Mouse (Mus musculus): ENCODE data around the gene Dnajc11.

Gene Dnajc11

DNA sequence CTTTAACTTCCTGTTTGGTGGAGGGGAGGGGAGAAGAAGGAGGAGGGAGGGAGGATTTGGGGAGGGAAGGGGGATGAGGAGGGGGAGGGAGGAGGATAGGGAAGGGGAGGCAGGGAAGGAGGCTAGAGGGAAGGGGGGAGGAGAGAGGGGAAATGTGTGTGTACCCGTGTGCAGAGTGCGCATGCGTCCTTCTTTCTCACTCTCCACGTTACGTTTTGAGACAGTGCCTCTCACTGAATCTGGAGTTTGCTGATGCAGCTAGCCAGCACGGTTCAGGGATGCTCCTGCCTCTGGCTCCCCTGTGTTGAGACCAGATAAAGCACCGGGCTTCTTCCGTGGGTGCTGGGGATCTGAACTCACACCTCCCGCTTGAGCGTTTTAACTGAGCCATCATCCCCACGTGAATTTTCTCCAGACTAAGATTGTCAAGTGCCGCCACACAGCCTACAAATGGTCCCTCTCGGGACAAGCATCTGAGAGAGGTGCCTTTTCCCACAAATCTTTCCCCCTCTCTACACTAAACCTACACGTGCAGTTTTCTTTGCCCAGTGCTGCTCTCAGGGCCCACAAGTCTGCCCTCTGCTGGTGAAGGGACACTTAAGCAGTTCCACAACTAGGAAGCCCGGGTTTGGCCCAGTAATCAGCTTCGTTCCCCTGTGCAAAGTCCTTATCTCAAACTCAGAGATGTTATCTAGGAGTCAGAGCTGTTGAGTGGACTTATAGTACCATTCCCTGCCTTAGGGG, 13.4 kb upstream of the Dnajc11 start:
- in situ Hi-C loops (cut with MboI; ENCODE audit: low pct_unique_long_range_greater_than_20kb in 1 of 2, low sequenced_read_pairs in 2 of 2, unreplicated experiment in 1 of 2) = no loop called here

DNA sequence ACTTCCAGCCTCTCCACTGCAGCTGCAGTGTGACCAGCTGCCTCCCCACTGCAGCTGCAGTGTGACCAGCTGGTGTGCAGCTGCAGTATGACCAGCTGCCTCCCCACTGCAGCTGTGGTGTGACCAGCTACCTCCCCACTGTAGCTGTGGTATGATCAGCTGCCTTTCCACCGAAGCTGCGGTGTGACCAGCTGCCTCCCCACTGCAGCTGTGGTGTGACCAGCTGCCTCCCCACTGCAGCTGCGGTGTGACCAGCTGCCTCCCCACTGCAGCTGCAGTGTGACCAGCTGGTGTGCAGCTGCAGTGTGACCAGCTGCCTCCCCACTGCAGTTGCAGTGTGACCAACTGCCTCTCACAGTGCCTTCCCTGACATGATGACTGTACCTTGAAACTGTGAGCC, 11.4 kb upstream of the Dnajc11 start:
- in situ Hi-C loops (cut with MboI; ENCODE audit: low pct_unique_long_range_greater_than_20kb in 1 of 2, low sequenced_read_pairs in 2 of 2, unreplicated experiment in 1 of 2) = no loop called here

DNA sequence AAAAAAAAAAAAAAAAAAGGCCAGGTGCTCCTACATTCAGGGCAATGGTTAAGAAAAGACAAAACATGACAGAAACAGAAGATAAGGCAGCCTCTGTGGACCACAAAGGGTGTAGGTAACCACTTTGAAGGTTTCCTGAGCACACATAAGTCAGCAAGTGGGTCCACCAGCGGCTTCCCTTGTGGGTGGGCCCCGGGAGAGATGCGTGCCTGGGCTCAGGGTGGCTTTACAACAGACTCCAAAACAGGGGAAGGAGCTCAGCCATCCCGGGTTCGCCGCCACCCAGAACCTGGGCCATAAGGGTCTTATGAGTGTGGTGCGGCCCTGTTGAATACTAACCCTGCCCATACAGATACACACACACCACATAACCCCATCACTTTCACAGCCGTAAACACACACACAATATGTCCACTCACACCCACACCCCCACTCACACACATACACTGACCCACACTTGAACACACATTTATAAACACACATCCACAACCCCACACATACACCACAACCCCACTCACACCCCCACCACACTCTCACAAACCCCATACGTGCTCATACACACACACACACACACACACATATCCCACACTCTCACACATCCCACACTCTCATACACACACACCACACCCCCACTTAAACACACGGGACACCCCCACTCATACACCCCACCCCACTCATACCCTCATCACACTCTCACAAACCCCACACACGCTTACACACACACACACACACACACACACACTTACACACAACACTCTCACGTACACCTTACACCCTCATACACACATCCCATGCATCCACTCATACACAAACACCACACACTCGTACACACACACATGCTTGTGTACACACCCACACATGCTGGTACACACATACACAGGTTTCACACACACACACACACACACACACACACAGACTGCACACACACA, 651 bp upstream of the Dnajc11 start:
- in situ Hi-C loops (cut with MboI; ENCODE audit: low pct_unique_long_range_greater_than_20kb in 1 of 2, low sequenced_read_pairs in 2 of 2, unreplicated experiment in 1 of 2) = no loop called here

DNA sequence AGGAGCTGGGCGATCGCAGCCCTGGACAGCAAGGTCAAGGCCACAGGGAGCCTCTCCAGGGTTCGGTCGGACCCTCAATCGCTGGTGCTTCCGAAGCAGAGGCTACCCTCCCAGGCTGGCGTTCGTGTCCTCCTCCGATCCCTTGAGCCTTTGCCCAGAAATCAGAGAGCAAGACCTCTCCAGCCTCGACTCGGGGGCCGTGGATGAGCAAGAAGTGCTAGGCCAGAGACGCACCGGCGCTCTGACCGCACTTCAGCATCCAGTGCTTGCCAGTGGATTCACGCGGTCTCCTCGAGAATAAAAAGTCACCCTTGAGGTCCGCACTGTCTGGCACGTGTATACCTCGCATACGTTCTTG, 703 bp downstream of the Dnajc11 start:
- in situ Hi-C loops (cut with MboI; ENCODE audit: low pct_unique_long_range_greater_than_20kb in 1 of 2, low sequenced_read_pairs in 2 of 2, unreplicated experiment in 1 of 2) = no loop called here

DNA sequence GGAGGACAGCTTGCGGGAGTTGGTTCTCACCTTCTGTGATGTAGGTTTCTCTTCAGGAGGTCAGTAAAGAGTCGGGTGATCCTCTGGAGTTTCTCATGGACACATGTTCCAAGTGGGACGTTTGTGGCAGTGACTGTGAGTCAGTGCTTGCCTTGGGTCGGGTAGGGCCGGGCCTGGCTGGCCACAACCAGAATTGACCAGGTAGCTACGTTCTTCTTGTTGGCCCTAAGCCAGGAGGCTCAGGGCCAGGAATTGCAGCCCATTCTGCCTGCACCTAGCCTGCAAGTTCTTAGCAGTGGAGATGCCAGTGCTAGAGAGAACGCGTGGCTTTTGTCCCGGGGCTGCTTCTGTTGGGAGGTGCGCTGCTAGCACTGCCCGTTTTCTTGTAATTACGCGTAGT, 4.0 kb downstream of the Dnajc11 start:
- in situ Hi-C loops (cut with MboI; ENCODE audit: low pct_unique_long_range_greater_than_20kb in 1 of 2, low sequenced_read_pairs in 2 of 2, unreplicated experiment in 1 of 2) = no loop called here

DNA sequence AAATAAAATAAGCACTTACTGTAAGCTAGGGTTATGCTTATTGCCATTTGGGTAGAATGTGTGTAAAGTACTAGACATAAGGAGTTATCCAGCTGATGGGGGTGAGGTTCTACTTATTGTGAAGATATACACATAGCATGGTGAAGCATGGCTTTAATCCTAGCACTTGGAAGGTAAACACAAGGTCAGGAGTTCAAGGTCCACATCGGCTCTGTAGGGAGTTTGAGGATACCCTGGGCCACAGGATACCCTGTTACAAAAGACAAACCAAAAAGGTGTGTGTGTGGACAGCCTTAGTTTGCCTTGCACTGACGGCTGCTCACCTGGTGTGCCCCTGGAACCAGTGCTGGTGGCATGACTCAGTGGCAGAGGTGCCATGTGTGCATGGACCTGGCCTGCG, 4.6 kb downstream of the Dnajc11 start:
- in situ Hi-C loops (cut with MboI; ENCODE audit: low pct_unique_long_range_greater_than_20kb in 1 of 2, low sequenced_read_pairs in 2 of 2, unreplicated experiment in 1 of 2) = no loop called here

DNA sequence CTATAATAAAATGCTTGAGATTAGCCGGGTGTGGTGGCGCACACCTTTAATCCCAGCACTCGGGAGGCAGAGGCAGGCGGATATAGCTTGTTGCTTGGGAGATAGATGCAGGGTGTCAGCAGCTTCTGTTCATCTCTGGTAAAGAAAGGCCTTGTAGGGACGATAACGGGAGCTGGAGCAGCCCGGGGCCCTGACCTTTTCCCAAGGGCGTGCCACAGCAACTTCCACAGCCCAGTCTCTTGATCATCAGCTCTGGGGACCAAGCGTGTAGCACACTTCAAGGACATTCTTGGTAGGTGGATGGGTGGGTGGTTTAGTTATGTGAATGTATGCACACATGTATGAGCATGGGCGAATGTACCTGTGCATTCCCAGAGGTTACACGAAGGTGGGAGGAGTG, 12.7 kb downstream of the Dnajc11 start:
- in situ Hi-C loops (cut with MboI; ENCODE audit: low pct_unique_long_range_greater_than_20kb in 1 of 2, low sequenced_read_pairs in 2 of 2, unreplicated experiment in 1 of 2) = no loop called here

DNA sequence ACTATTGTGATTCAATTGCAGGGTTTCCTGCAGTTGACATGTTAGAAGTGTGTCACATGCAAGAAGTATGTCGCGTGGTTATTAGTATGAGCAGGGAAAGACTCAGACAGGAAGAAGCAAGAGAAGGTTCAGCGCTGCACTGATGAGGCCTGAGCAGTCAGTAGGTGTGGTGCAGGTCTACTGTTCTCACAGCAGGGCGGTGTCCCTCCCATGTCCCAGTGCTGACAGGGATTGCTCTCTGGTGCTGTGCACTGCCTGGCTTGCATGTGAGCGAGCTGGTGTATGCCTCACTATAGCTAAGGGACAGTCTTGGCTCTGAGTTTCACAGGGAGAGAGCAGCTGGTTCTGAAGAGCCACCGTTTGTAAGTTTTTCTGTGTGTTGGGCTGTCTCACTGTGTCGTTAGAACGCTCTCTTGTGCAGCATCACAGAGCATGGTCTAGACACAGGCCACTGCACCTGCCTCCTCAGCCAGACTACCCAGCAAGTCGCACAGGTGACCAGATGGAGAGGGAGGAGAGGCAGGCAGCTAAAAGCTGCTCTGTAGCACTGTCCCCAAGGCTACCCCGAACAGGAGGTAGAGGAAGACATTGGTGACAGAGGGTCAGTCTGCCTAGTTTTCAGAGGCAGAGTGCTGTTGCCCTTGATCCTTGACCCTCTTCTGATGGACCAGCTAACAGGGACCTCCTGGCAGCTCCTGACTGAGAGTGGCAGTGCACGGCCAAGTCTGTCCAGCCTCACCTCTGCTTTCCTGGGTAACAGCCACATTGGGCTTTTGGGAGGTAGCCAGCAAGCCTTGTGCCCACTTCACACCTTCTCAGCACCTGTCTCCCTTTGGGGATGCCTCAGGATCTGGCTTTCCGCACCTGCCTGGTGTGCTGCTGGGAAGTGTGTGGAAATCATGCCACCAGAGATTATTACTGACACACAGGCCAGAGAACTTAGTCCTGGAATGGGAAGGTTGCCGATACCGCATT, 15.3 kb downstream of the Dnajc11 start:
- in situ Hi-C loops (cut with MboI; ENCODE audit: low pct_unique_long_range_greater_than_20kb in 1 of 2, low sequenced_read_pairs in 2 of 2, unreplicated experiment in 1 of 2) = no loop called here

DNA sequence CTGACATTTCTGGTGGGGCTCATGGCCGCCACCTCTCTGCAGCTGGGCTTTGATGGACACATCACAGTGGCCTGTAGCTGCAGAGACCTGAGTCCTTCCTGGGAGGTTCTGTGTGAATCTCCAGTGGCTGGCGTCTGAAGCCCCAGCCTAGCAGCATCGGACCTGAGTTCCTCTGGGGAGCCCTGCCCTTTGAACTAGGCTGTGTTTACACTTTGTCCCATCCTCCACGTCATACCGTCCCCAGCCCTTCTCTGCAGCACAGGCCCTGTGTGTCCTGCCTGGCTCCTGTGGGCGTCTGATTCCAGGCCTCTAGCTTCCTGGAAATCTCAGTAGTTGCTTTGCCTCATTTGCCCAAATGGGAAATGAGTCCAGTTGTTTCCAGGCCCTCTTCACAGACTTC, 19.7 kb downstream of the Dnajc11 start:
- in situ Hi-C loops (cut with MboI; ENCODE audit: low pct_unique_long_range_greater_than_20kb in 1 of 2, low sequenced_read_pairs in 2 of 2, unreplicated experiment in 1 of 2) = no loop called here

DNA sequence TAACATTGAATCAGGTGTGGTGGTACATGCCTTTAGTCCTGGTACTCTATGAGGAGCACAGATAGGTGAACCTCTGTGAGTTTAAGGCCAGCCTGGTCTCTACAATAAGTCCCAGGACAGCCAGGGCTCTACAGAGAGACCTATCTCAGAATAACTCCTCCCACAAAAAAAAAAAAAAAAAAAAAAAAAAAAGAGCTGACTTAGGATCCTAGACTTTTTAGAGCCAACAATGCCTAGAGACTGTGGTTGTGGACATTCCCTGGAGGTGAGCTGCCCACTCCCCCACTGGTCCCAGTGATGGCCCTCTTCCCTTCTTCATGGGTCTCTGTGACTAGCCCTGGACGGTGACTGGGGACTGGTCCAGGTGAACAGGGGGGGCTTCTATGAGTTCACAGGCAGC, 22.3 kb downstream of the Dnajc11 start:
- in situ Hi-C loops (cut with MboI; ENCODE audit: low pct_unique_long_range_greater_than_20kb in 1 of 2, low sequenced_read_pairs in 2 of 2, unreplicated experiment in 1 of 2) = no loop called here

DNA sequence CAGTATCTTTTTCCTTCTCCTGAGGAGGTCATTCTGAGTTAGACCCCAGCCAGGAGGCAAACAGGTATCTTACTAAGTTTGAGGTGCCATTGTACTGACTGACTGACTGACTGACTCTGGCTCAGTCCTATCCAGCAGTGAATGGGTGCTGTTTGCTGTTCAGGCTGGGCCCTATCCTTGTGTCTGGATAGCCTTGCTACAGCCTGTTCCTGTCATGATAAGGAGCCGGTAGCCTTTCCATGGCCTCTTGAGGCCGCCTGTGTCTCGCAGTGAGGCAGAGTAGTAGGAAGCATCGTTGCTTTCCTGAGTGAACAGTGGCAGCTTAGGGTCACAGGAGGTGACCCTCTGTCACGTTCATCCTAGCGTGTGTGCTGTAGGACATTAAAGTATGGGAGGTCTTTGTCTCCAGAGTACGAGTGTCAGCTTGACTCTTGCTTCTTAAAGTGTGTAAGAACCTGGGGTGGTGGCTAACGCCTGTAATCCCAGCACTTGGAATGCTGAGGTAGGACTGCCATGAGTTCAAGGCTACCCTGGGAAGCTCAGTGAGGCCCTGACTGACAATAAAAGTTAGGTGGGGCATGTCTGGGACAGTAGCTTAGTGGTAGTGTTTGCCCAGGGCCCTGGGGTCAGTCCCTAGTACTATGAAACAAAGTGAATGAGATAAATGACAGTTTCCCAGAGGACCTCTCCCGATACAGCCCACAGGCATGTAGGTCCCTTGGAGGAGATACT, 24.3 kb downstream of the Dnajc11 start:
- in situ Hi-C loops (cut with MboI; ENCODE audit: low pct_unique_long_range_greater_than_20kb in 1 of 2, low sequenced_read_pairs in 2 of 2, unreplicated experiment in 1 of 2) = no loop called here

DNA sequence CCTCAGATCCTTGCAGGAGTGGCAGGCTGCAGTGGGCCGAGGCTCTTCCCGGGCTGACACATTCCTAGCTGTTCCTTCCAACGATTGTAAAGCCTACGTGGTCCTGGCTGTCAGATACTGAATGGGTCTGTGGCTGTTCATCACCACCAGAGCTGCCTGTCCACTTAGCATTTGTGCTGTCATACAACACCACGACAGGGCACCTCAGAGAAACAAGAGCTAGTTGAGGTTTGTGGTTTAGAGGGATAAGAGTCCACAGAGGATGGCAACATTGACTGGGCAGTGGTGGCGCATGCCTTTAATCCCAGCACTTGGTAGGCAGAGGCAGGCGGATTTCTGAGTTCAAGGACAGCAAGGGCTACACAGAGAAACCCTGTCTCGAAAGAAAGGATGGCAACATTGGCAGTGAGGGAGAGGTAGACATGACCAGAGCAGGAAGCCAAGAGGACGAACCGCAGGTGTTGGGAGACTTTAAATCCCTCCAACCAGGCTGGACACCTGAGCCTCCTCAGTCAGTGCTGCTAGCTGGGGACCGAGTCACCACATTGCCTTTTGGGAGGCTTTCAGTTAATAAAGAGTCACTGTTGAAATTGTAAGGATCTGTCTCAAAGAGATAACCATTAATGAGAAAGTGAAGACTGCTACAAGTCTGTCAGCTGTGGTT, 26.5 kb downstream of the Dnajc11 start:
- in situ Hi-C loops (cut with MboI; ENCODE audit: low pct_unique_long_range_greater_than_20kb in 1 of 2, low sequenced_read_pairs in 2 of 2, unreplicated experiment in 1 of 2) = no loop called here

DNA sequence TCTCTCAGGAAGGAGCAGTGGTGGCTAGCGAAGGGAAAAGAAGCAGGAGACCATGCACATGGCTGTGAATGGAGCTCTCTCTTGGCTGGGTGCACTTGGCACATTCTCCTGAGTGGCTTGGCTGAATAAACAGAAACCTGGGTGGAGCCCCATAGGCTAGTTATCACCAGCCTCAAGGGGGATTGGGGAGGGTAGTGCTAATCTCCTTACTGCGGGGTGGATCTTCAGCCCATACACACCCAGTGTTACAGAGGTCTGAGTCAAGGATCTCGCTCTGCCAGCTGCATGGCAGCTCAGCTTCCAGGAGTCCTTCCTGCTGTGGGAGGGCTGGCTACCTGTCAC, 27.0 kb downstream of the Dnajc11 start:
- in situ Hi-C loops (cut with MboI; ENCODE audit: low pct_unique_long_range_greater_than_20kb in 1 of 2, low sequenced_read_pairs in 2 of 2, unreplicated experiment in 1 of 2) = no loop called here

DNA sequence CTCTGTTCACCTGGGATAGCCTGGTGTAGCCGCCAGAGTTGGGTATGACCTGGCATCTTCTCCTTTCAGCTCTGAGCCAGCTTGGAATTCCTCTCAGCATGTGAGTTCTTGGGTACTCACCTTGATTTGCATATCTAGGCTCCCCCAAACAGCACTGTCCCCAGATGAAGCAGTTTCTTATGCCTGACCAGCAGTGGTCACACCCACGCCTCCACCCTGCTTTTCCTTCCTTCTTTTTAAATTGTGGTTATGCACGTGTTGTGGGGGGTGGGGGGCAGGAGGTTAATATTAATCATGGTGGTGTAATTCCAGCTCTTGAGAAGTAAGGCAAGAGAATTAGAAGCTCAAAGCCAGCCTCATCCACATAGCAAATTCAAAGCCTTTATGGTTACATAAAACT, 29.3 kb downstream of the Dnajc11 start:
- in situ Hi-C loops (cut with MboI; ENCODE audit: low pct_unique_long_range_greater_than_20kb in 1 of 2, low sequenced_read_pairs in 2 of 2, unreplicated experiment in 1 of 2) = no loop called here

DNA sequence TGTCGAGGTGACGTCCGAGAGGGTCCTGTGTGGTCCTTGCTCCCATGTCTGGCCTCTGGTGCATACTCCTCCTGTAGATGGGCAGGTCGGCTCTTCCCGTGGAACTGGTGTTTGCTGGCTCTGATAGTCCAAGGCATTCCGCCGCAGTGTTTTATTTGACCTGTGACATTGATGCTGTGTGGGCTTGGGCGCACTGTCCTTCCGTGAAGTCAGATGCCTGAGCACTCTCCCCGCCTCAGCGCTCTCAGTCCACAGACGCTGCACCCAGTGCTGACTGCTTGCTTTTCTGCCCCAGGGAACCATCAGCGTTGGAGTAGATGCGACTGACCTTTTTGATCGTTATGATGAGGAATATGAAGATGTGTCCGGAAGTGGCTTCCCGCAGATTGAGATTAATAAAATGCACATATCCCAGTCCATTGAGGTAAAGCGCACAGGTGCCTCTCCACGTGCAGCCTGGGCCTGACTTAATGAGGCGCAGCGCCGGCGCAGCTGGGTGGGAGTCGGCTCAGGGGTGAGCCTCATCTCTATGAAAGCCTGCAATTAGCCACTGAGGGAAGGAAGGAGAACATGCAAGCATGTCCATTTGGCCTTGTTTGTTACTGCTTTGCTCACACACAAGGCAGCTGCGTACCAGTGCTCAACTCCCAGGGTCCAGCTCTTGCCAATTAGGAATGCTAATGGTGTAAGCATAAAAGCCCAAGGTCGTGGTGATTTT, 34.9 kb downstream of the Dnajc11 start:
- in situ Hi-C loops (cut with MboI; ENCODE audit: low pct_unique_long_range_greater_than_20kb in 1 of 2, low sequenced_read_pairs in 2 of 2, unreplicated experiment in 1 of 2) = no loop called here

DNA sequence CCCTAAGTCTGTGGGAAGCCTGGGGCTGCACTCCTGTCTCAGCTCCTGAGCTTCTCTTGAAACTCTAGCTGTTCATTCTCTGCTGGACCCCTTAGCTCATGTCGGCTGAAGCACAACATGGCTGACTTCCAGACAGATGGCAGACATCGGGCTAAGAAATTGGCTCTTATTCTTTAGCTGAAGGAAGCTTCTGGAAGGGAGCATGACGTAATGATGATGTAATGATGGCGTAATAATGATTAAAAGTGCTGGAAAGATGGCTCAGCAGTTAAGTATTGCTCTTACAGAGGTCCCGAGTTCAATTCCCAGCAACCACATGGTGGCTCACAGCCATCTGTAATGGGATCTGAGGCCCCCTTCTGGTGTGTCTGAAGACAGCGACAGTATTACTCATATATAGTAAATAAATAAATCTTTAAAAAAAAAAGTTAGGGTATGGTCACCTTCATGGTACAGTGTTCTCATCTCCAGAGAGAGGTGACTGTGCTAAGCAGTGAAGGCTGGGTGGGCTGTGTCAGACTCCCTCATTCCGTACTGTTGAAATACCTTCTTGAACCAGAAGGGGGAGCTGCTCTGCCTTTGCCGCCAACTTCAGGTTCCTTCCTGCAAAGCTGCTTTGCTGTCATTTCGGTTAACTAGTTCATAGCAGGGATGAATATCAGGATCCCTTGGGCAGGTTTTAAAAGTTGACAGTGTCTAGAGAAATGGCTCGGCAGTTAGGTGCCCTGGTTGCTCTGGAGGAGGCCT, 38.9 kb downstream of the Dnajc11 start:
- in situ Hi-C loops (cut with MboI; ENCODE audit: low pct_unique_long_range_greater_than_20kb in 1 of 2, low sequenced_read_pairs in 2 of 2, unreplicated experiment in 1 of 2) = no loop called here

DNA sequence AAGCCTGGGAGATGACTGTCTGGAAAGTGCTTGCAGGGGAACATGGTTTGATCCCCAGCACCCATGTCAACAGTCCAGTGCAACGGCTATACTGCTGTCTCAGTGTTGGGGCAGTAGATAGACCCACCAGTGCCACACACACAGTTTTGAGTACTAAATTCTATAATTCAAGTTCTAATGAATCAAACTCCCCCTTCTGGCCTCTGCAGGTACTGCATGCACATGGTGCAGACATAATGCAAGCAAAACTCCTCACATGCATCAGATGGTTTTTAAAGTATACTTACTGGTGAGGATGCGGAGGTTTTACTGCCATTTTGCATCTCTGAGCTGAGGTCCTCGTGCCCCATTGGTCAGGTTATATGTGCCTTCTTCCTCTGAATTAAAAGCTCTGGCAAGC, 42.0 kb downstream of the Dnajc11 start:
- in situ Hi-C loops (cut with MboI; ENCODE audit: low pct_unique_long_range_greater_than_20kb in 1 of 2, low sequenced_read_pairs in 2 of 2, unreplicated experiment in 1 of 2) = no loop called here
